Mouse (Mus musculus): ENCODE data around the gene F5.

GRCm38 (mm10) chr1:164162745-164163144 is 11.1 kb downstream of the F5 start:
- TF ChIP-seq CTCF (IDR thresholded peaks at IDR 0.05; ENCODE audit: low read depth) (no peak), EP300 (optimal IDR thresholded peaks at IDR 0.05) (no peak)
